Mouse (Mus musculus) liver, adult 2 months (tissue): Measurements from ENCODE around the gene Fgr.

Experiments used
- CTCF ChIP-seq: fragments of 200-500 bp; IDR thresholded peaks from 2 replicates; pipeline ENCODE4 v1.5.1; 2011; ENCODE audit warnings: low read depth, low read length, control low read depth
- POLR2A ChIP-seq: fragments of 200-500 bp; IDR thresholded peaks from 2 replicates; pipeline ENCODE4 v1.6.1; 2011; ENCODE audit warnings: low read length, control low read depth; ENCODE audit not compliant: insufficient read depth; ENCODE audit errors: extremely low read depth

DNA sequence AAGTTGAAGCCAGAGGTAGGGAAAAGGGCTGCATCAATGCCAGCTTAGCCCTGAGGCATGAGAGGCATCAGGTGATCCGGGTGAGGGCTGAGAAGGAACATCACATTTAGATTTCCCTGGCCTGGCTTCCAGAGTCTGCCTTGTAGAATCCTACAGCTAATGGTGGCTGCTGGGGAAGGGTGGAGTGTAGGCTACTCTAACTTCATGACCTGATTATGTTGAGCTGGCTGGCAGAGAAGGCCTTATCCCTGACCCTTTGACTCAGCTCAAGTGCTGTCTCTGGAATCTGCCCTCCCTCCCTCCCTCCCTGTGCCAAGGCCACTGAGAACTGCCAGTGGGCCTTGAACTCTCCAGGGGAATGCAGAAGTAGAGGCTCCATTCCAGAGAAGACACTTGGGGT, 61.6 kb downstream of the Fgr start:
- no peak for TF ChIP-seq CTCF
- no peak for TF ChIP-seq POLR2A
